Mouse (Mus musculus) left cerebral cortex, adult 2 months (tissue): ENCODE measurements around the gene Foxp1. TPM values are rescaled to one million over a fixed set of nuclear protein-coding genes. Genes with fewer than 3 reads are reported as not detected.
A peak's percentile ranks its signal among the peaks of the same experiment; 100 is the strongest.

Experiments used
- DNase-seq, 2 experiments: peaks; one replicate each; pipeline ENCODE4 v3.0.0; 2021 to 2022; ENCODE audit warnings: low spot score in 2 of 2, mixed read lengths in 1 of 2; ENCODE audit errors: extremely low spot score in 1 of 2
- H3K27ac ChIP-seq: fragments of 200-600 bp; 2 replicates; pipeline ENCODE4 v1.8.1; 2022
- H3K4me3 ChIP-seq: fragments of 200-600 bp; 2 replicates; pipeline ENCODE4 v1.8.1; 2022
- CTCF ChIP-seq: fragments of 200-600 bp; IDR thresholded peaks from 2 replicates; pipeline ENCODE4 v1.8.1; 2022; ENCODE audit warnings: antibody characterized with exemption, mild to moderate bottlenecking, moderate library complexity
- intact Hi-C: fragments of 180-260 bp; cut with DNase I; formaldehyde crosslinking; loops from one replicate; pipeline ENCODE4 v1.15.1; 2025
- total RNA-seq, 2 experiments: library from RNA; stranded (reverse); gene quantifications; 2 replicates each; pipeline ENCODE4 v1.2.3; 2021

Gene Foxp1
- total RNA-seq, 2 experiments from 2014 or later = 133 to 139 TPM

DNA sequence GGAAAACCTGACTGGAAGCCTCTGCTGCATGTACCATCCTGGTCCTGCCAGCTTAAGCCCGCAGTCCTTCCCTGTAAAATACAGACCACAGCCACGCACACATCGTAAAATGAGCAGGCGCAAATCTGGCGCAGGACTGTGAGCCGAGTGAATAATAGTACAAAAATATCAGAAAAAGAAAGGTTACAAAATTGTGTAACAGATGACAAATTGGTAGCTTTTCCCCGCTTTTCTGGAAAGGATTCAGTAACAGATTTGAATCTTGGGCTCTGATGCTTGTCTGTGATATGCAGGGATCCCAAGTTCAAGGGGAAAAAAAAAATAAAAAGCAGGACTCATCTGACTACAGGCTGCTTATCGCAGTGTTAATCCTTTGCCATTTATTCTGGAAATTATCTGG lies 145.8 kb downstream of the Foxp1 start:
- intact Hi-C loops = loop anchor here (5.0 kb wide), 2 partner anchors 79 to 146 kb away; partner anchors contain the start of gene Foxp1
- Histone ChIP-seq H3K27ac (peak overlapping the region; percentile 25; the same call in 1 of the 2 replicates), H3K4me3 (no peak overlapping the region)
- no peak for TF ChIP-seq CTCF
- DNase-seq = no peak

DNA sequence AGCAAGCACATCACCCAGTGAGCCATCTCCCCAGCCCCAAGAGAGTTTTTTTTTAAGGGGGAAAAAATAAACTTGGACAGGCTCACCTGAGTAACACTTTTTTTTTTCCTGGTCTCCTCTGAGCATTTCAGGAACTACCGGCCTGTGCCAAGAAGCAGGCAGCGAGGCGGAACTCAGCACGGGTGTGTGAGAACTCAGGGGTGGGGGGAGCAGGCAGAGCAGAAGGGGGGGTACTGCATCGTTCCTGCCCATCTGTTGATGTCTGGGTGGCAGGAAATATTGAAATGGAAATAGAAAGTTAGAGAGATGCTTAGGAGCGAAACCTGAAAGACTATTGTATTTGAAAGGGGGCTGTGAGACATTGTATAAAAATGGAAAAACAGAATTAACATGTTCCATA lies 146.7 kb downstream of the Foxp1 start:
- no peak for TF ChIP-seq CTCF
- peak in 1 of 2 experiments; percentile 34 for DNase-seq
- Histone ChIP-seq H3K4me3 (no peak overlapping the region), H3K27ac (peak overlapping the region; percentile 25; the same call in 1 of the 2 replicates)
- intact Hi-C loops = loop anchor here (5.0 kb wide), 2 partner anchors 79 to 146 kb away; partner anchors contain the start of gene Foxp1

DNA sequence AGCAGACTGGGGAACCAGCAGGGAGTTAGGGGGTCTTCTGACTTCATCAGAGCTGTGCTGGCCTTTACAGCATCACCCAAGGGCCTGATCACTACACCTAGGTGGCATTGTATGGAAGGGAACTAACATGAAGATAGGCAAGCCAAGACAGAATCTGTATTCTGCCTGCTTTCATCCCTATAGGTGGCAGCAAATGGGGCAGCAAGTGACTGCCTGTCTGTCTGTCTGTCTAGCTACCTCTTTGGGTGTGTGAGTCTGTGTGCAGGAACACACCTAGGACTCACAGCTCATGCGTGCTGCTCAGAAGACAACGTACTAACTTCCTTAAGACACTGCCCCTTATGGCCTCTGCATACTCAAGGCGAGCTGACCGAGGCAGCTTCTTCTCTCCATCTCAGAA lies 147.1 kb downstream of the Foxp1 start:
- no peak for DNase-seq
- TF ChIP-seq CTCF = no peak
- intact Hi-C loops = loop anchor here (5.0 kb wide), 2 partner anchors 78 to 147 kb away; partner anchors contain the start of gene Foxp1
- no peak overlapping the region for H3K4me3 ChIP-seq
- no peak overlapping the region for H3K27ac ChIP-seq

DNA sequence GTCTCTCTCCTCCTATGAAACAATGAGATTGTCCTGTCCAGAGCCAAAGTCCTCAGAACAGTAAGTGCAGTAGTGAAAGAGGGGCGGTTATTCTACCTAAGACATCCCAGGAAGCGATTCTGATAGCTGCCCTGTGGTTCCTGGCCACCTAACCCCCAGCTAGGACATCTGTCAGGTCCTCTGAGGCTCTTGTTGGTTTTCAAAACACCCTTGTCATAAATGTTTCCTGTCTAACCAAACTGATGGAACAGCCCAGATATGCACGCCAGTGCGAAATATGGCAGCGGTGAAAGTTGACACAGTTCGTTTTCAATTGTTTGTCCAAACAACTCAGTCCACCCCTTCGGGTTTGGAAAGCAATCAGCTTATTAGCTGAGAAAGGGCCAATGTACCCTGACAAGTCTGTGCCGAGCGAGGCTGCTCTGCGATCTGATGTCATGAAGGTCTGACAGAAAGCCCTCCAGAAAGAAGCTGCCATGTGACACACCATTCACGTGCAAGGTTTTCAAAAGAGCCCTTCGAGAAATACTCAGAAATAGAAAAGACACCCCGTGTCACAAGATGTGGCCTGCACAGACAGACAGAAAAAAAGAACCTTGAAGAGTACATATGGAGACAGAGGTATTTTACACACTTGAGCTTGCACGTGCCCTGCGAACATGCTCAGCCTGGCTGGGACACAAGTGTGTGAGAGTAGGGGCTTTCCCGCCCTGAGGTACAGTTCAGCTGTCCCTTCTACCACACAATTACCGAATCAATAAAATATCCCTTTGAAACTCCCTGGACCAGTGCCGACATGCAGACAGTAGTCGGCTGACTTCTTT lies 147.9 kb downstream of the Foxp1 start:
- intact Hi-C loops = loop anchor here (5.0 kb wide), 2 partner anchors 77 to 148 kb away; partner anchors contain the start of gene Foxp1
- no peak for TF ChIP-seq CTCF
- no peak overlapping the region for H3K4me3 ChIP-seq
- no peak for DNase-seq
- H3K27ac ChIP-seq = no peak overlapping the region

DNA sequence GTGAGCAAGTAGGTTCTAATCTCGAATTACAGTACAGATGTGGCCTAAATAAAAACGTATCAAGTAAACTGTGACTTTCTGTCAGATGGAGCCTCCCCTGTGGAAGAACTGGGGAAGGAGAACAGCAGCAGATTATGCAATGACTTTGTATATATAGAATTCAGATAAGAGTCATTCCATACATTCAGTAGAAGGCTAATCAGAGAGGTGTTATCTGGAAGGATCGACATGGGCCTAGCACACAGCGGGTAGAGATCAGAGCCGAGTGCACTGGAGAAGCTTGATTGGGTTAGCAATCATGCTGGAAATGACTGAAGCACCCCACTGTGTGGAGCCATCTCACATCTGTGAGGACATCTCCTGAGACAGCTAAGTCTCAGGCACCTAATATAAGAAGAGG lies 150.1 kb downstream of the Foxp1 start:
- intact Hi-C loops = no loop called here
- DNase-seq = no peak
- no peak overlapping the region for H3K27ac ChIP-seq
- no peak overlapping the region for H3K4me3 ChIP-seq
- TF ChIP-seq CTCF = no peak

DNA sequence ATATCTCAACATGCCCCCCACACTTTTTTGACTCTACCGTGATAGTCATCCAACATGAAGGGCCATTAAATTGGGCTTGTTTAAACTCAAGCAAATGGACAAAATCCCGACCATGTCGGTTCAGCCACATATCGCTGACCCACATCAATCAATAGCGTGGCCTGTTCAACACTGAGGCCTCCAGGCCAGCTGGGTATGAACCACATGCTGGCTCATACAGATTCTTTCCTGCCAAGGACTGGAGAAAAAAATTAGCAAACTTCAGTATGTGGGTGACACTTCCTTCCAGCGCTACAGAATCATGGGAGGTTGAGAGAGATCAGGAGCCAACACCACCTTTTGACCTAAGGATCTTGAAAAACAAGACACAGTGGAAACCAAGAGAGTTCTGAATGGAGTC lies 150.5 kb downstream of the Foxp1 start:
- Histone ChIP-seq H3K4me3 (no peak overlapping the region), H3K27ac (no peak overlapping the region)
- no peak for DNase-seq
- no peak for TF ChIP-seq CTCF
- intact Hi-C loops = no loop called here

DNA sequence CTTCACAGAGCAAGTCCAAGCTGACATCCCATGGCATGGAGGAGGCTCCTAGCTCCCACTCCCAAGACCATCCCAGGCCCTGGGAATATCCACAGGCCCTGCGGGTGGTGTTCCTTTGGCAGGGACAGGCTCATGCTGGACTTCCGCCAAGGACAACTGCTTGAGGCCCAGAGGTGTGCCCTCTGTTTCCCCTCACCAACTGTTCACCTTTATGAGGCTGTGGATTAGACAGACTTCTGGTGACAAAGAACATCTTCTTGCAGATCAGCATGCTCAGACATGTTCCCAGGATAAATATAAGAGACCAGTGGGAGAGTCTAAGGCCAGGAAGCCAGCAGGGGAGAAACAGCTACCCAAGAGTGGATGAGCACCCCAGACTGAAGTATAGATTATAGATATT lies 152.6 kb downstream of the Foxp1 start:
- no peak overlapping the region for H3K27ac ChIP-seq
- intact Hi-C loops = no loop called here
- no peak for TF ChIP-seq CTCF
- no peak overlapping the region for H3K4me3 ChIP-seq
- no peak for DNase-seq

DNA sequence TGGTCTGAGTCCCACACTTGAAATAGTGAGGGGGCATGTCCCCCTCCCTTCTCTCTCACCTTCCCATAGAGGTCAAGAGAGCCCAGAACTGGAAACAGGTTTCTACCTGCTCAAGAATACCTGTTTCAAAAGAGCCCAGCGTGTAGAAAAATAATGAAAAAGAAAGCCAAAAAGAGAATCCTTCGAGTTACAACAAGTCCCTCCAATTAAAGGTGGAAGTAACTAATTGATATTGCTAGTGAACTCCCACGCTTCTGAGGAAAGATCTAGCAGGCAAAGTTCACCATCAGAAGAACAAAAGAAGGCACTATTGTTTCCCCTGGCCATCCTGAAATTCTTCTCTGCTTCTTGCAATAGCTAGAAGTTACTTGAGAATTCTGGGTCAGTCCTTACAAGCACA lies 153.4 kb downstream of the Foxp1 start:
- Histone ChIP-seq H3K27ac (no peak overlapping the region), H3K4me3 (no peak overlapping the region)
- no peak for TF ChIP-seq CTCF
- no peak for DNase-seq
- intact Hi-C loops = no loop called here

DNA sequence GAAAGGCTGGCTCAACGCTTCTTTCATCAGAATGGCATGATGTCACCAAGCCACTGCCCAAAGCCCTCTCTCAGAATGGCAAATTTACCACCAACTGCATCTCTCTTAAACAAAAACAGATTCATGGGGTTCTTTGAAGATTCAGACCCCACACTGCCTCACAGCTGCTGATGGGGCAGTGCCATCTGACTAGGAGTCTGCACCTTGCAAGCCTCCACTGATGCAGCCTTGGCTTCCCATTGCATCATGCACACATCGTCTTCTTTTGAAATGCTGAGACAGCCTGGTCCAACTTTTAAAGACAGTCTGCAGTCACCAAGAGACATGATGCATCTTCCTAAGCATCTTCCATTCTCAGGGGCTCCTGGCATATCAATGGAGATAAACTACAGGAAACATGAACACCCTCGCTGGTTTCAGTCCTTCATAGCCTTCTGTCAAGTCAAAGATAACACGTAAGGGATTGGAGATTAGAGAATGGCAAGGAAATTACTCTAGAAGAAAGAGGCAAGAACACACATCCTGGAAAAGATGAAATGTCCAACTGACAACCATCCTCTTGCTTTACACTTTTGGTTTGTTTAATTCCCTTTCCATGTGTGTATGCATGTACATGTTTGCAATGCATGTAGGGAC lies 154.3 kb downstream of the Foxp1 start:
- Histone ChIP-seq H3K4me3 (no peak overlapping the region), H3K27ac (no peak overlapping the region)
- no peak for DNase-seq
- intact Hi-C loops = no loop called here
- no peak for TF ChIP-seq CTCF

DNA sequence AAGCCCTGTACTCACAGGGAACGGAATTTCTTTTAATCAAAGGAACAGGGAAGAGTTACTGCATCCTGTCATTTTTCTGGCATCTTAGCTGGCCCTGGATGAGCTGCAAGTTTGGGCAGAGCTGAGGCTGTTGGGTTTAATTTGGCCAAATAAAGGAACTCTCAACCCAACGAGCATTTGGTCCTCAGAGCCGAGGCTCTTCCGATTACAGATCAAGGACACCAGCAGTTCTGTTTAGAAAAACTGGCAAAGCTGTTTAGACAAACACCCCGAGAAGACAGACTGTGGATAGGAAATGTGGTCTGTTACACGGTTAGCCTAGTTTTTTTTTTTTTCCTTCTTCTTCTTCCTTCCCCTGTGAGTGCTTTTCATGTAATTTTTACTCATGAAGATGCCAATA lies 158.0 kb downstream of the Foxp1 start:
- Histone ChIP-seq H3K27ac (no peak overlapping the region), H3K4me3 (no peak overlapping the region)
- no peak for TF ChIP-seq CTCF
- intact Hi-C loops = no loop called here
- DNase-seq = no peak

DNA sequence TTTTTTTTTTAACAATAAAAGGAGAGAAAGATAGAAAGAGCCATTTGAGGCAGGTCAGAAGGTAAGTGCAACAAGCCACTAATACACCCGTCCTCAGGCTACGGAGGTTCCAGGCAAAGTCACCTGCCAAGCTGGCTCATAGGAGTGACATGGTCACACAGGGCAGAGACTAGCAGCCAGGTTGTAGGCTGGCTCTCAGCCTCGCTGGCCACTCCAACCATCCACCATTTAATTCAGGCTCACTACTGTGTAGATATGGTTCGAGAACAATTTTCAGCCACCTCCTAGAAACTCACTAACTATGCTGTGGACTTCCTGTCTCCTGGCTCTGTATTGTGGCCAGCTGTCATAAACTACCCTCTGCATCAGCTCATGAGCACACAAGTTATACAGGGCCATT lies 161.9 kb downstream of the Foxp1 start:
- H3K4me3 ChIP-seq = no peak overlapping the region
- intact Hi-C loops = no loop called here
- no peak for TF ChIP-seq CTCF
- DNase-seq = no peak
- H3K27ac ChIP-seq = no peak overlapping the region

DNA sequence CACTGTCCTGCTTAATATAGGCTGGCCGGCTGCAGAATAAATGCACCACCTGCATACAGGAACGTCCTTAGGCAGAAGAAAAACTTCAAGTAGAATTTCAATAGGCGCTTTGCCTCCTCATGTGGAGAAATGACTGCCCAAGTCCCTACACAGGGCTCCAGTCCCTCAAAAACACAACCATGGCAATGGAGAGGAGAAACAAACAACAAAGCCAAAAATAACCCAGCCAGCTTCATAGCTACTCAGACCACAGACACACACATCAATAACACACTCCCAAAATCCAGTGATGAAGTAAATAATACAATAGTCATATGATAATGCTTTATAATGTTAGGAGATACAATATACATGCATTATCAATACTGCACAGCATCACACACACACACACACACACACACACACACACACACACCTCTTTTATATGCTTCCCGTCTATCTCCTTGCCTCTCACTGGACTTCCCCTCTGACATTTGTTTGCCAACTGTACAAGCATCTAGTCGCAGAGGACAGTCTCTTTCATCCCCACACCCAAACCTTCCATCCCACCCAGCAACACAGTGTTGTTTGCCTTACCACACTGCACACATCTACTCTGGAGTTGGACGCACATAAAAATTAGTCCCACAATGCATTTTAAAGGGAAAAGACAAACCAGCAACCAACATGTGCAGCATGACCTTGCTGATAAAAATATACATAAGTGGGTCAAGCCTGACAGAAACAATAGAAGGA lies 162.6 kb downstream of the Foxp1 start:
- no peak for TF ChIP-seq CTCF
- Histone ChIP-seq H3K4me3 (no peak overlapping the region), H3K27ac (no peak overlapping the region)
- intact Hi-C loops = no loop called here
- no peak for DNase-seq
